Mouse (Mus musculus) right cerebral cortex, postnatal 4 days (tissue): Measurements from ENCODE around the gene Lats1.

ENCODE experiments used
- DNase-seq: peaks from one replicate; pipeline ENCODE4 v3.0.0-alpha.2; 2022

The Lats1 gene

GRCm38 (mm10) chr10:7680731-7681301 is at the start of gene Lats1, which contains the start of gene Pcmt1:
Gene Lats1, plus strand, starts transcription at chr10:7681214.
Gene Pcmt1, minus strand, starts transcription at chr10:7681136.
- peak; percentile 91 for DNase-seq

DNA sequence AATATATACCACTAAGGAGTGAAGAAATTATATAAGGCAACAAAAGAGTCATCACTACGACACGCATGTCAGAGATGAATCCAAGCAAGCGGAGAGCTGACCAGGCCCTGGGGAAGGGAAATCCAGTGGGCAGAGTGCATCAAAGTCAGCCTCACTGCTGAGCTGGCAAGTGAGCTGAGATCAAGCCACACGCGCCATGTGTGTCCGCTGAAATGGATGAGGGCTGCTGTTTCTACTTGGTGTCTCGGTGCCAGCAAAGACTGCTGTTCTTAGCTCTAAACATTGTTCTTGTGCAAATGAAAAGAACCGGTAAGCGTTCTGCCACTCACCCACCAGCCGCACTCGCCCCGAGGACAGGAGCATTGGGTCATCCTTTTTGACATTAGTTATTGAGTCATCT is 40.6 kb upstream of the Lats1 start:
- no peak for DNase-seq

GRCm38 (mm10) chr10:7645911-7646310 is 35.1 kb upstream of the Lats1 start:
- no peak for DNase-seq

DNA sequence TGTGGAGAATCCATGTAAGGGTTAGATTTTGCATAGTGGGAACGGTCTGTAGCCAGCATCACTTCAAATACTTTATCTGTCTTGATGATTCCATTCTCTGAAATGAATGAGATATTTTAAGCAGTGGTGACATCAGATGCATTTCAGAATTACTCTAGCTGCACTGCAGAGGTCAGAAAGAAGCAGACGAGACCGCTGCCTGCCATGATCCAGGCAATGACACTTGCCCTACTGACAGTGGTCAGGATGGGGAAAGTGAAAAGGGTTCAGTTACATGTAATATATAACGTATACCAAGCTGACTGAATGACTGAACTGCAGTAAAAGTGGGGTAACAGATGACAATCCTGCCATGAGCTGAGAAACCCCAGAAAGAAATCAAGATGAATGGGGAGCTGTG is 32.0 kb upstream of the Lats1 start:
- DNase-seq, result no peak

- DNase-seq, result no peak
Measured at GRCm38 (mm10) chr10:7651057-7651456, 30.0 kb upstream of the Lats1 start.

- DNase-seq, result no peak
Measured at GRCm38 (mm10) chr10:7662471-7663141, 18.4 kb upstream of the Lats1 start.

- peak; percentile 89 for DNase-seq
Measured at GRCm38 (mm10) chr10:7663159-7664026, 17.6 kb upstream of the Lats1 start.

DNA sequence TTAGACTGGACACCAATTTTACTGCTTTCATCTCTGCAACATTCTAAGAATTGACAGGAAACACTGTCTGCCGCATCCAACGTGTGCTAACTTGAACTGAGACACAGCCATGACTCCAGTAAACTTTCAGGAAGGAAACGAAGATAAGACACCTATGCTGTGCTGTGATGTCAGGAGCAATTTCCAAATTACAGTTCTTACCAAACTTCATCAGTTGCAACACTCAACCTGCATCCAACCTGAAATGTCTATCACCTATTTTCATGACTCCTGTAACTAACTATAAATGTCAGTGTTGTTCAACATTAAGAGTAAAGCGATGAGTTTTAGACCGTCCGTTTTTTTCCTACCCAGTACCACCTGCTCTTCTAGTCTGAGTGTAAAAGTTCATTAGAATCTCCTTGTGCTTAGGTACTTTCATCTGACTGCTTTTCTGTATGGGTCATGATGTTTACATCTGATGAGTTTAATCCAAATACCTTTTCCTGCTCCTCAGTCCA is 16.9 kb upstream of the Lats1 start:
- no peak for DNase-seq

DNA sequence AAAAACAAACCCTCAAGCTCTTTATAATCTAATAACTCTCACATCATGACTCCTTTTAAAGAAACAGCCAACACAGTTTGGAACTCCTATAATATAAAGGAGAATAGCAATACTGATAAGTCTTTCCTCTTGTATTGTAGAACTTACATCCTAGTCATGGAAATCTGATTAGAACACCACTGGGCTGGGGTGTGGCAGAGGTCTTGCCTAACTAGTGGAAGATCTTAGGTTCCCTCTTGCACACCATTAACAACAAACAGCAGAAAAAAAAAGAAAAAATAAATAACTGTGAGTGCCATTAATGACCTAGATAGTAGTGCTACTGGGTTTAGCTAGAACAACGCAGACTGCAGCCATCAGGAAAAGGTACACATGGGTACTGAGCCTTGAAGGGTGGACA is 16.1 kb upstream of the Lats1 start:
- no peak for DNase-seq

DNA sequence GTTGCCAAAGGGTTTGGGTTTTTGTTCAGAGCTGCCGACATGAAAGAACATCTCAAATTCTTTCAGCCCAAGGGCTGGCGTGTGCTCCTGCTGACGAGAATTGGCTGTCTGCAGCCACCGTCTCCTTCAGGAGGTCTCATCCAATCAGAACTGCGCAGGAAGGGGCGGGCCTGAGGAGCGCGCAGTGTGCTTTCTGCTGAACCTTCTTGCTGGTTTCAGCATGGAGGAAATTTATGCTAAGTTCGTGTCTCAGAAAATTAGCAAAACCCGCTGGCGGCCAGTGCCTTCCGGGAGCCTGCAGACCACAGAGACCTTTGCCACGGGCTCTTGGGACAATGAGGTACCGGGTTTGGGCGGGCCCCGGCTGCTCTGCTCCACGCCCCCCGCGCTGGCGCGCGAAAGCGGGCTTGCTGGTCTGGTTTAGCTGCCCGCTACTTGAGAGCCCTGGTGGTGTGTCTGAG is 13.6 kb upstream of the Lats1 start, which contains the start of gene Nup43:
Gene Nup43 (plus strand): TSS at position 162 of the 461 bp plus-strand sequence.
- peak; percentile 88 for DNase-seq

GRCm38 (mm10) chr10:7673673-7674072 is 7.3 kb upstream of the Lats1 start:
- DNase-seq, result no peak

GRCm38 (mm10) chr10:7681343-7682025 is 470 bp downstream of the Lats1 start:
- peak; percentile 67 for DNase-seq

GRCm38 (mm10) chr10:7682249-7682648 is 1.2 kb downstream of the Lats1 start:
- DNase-seq, result no peak

DNA sequence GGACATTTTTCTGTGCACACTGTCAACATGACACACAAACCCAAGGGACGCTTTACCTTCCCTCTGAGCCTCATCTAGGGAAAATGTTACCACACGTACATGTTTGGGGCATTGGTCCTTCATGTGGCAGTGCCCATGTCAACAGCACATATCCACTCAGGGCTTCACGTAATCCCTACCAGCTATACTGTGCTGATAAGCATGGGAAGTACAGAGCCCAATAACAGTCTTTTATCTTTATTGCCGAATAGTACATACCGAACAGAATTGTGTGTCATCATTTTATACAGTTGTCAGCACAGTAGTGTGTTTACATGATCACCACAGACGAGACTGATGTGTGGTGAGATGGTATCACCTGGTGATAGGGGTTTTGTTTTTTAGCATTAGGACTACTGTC is 5.9 kb downstream of the Lats1 start:
- no peak for DNase-seq

GRCm38 (mm10) chr10:7695286-7695685 is 14.3 kb downstream of the Lats1 start:
- no peak for DNase-seq

DNA sequence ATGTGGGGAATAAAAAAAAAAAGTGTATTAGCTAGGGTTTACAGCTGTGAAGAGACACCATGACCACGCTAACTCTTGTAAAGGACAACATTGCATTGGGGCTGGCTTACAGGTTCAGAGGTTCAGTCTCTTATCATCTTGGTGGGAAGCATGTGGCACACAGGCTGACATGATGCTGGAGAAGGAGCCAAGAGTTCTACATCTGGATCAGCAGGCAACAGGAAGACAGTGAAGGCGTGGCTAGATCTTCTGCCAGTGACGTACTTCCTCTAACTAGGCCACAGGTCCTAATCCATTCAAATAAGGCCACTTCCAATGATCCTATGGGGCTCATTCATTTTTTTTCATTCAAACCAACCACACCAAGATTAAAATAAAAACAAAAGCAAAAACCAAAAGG is 19.1 kb downstream of the Lats1 start:
- DNase-seq, result no peak

GRCm38 (mm10) chr10:7702586-7702985 is 21.6 kb downstream of the Lats1 start:
- DNase-seq, result no peak

- DNase-seq, result no peak
Measured at GRCm38 (mm10) chr10:7710121-7710520, 29.1 kb downstream of the Lats1 start.

- DNase-seq, result no peak
Measured at GRCm38 (mm10) chr10:7712506-7712905, 31.5 kb downstream of the Lats1 start.

DNA sequence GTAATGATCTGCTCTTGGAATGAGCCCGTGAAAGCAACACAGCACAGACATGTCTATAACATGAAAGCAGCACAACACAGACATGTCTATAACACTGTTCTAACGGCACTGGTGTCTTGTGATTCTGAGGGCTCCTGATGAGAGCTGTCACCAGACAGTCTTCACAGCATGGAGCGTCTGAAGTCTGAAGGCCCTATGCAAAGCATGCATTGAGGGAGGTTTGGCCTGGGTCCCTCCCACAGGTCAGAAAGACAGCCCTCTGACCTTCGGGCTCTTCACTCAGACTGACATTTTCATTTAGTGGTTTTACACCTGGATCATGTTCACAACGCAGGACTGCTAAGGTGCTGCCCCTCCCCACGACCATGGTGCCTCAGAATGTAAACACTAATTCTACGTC is 34.0 kb downstream of the Lats1 start:
- DNase-seq, result no peak

DNA sequence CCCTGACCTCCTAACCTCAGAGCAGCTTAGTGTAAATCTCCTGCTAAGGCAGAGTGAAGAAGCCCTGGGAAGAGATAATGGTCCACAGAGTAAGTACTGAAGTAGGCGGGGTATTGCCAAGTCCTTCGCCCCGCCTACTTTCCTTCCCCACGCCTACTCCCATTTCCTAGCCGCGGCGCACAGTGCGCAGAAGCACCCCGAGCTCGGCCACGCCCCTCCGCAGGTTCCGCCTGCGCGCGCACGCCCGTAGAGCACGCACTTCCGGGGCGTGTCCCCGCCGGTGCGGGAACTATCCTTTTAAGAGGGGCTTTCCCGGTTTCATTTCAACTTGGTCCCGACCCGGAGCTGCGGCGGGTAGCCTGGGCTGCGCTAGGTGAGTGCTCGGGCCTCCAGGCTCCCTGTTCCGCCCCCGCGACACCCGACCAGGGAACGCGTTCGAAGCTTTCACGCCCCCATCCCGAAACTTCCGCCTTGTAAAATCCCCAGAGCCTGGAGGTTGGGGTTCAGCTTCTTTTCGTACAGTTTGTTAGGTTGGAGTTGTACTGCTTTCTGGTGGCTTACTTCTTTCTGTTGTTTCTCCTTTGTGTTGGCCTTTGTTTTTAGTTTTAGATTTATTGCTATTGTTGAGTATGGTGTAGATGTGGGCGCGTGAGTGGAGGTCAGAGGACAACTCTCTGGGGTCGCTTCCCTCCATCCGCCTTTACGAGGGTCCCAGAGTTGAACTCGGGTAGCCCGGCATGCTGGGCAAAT is 44.9 kb downstream of the Lats1 start, which contains the start of gene Katna1:
Gene Katna1 (plus strand): TSS at position 250 of the 750 bp plus-strand sequence.
- peak; percentile 92 for DNase-seq

DNA sequence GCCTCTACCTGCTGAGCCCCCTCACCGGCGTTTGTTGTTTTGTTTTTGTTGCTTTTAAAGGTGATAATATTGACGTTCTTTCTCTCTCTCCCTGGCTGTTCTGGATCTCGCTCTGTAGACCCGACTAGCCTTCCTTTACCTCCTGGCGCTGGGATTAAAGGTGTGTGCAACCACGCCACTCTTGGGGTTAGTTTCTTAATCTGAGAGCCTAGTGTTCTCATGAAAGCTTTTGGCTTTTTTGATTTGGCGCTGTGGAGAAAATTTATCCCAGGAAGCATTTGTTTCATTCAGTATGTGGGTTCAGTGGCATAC is 45.4 kb downstream of the Lats1 start:
- no peak for DNase-seq
